Mouse (Mus musculus) hindbrain, embryonic 16.5 days (tissue): ENCODE measurements around the gene Hsd11b2. TPM values are rescaled to one million over a fixed set of nuclear protein-coding genes. Genes with fewer than 3 reads are reported as not detected.

Experiments
- polyA plus RNA-seq: library from polyadenylated mRNA; unstranded; fragments of >200 nt; fragmentation: Nextera tagmentation; extraction: Ambion mirVana; gene quantifications from 2 replicates; pipeline ENCODE4 v1.2.1, GENCODE M21; 2015

Hsd11b2 gene
- polyA plus RNA-seq, 1 experiment from 2014 or later = 6.9 TPM

Other genes with a start within 250 kb of the Hsd11b2 start
- gene Hsf4, start 249.0 kb upstream of the Hsd11b2 start, polyA plus RNA-seq = 0.80 and 1.2 TPM in 2 replicates
- 6.2 TPM in 2 replicates for gene Nol3, start 242.6 kb upstream of the Hsd11b2 start, polyA plus RNA-seq
- 126 and 153 TPM in 2 replicates for gene 4931428F04Rik, start 228.9 kb upstream of the Hsd11b2 start, polyA plus RNA-seq
- 9.4 and 12.3 TPM in 2 replicates for gene Exoc3l, start 222.7 kb upstream of the Hsd11b2 start, polyA plus RNA-seq
- gene E2f4, start 221.1 kb upstream of the Hsd11b2 start, polyA plus RNA-seq = 37.3 and 46.7 TPM in 2 replicates
- gene Elmo3, start 213.2 kb upstream of the Hsd11b2 start, polyA plus RNA-seq = 1.5 and 1.6 TPM in 2 replicates
- 0.90 and 0.94 TPM in 2 replicates for gene Lrrc29, start 192.5 kb upstream of the Hsd11b2 start, polyA plus RNA-seq
- 144 and 150 TPM in 2 replicates for gene Tmem208, start 192.4 kb upstream of the Hsd11b2 start, polyA plus RNA-seq
- 0.69 and 0.93 TPM in 2 replicates for gene Fhod1, start 170.8 kb upstream of the Hsd11b2 start, polyA plus RNA-seq
- 12.3 and 14.5 TPM in 2 replicates for gene Slc9a5, start 169.9 kb upstream of the Hsd11b2 start, polyA plus RNA-seq
- 1.8 and 2.1 TPM in 2 replicates for gene Plekhg4, start 145.5 kb upstream of the Hsd11b2 start, polyA plus RNA-seq
- gene Kctd19, start 105.3 kb upstream of the Hsd11b2 start, polyA plus RNA-seq = 0.27 TPM in 1 of 2 replicates, not detected in the other
- 0.44 and 0.60 TPM in 2 replicates for gene Lrrc36, start 105.2 kb upstream of the Hsd11b2 start, polyA plus RNA-seq
- 246 and 256 TPM in 2 replicates for gene Tppp3, start 47.2 kb upstream of the Hsd11b2 start, polyA plus RNA-seq
- 39.0 and 40.2 TPM in 2 replicates for gene Zdhhc1, start 21.9 kb upstream of the Hsd11b2 start, polyA plus RNA-seq
- 250 and 273 TPM in 2 replicates for gene Atp6v0d1, start 47.3 kb downstream of the Hsd11b2 start, polyA plus RNA-seq
- 37.2 and 41.7 TPM in 2 replicates for gene Ripor1, start 86.5 kb downstream of the Hsd11b2 start, polyA plus RNA-seq
- 92.7 and 93.4 TPM in 2 replicates for gene Ctcf, start 117.8 kb downstream of the Hsd11b2 start, polyA plus RNA-seq
- 0.75 and 1.4 TPM in 2 replicates for gene Agrp, start 118.6 kb downstream of the Hsd11b2 start, polyA plus RNA-seq
- gene Carmil2, start 167.5 kb downstream of the Hsd11b2 start, polyA plus RNA-seq = 22.0 and 22.1 TPM in 2 replicates
- gene Acd, start 182.3 kb downstream of the Hsd11b2 start, polyA plus RNA-seq = 91.7 and 96.4 TPM in 2 replicates
- gene Pard6a, start 182.4 kb downstream of the Hsd11b2 start, polyA plus RNA-seq = 62.5 and 63.8 TPM in 2 replicates
- gene 4933405L10Rik, start 188.9 kb downstream of the Hsd11b2 start, polyA plus RNA-seq = 0.15 and 0.24 TPM in 2 replicates
- 17.7 and 17.9 TPM in 2 replicates for gene Enkd1, start 189.5 kb downstream of the Hsd11b2 start, polyA plus RNA-seq
- gene Gfod2, start 239.9 kb downstream of the Hsd11b2 start, polyA plus RNA-seq = 82.7 and 82.9 TPM in 2 replicates